Mouse (Mus musculus) Patski (cell line): ENCODE data around the gene Spef1. TPM values are rescaled to one million over a fixed set of nuclear protein-coding genes. Genes with fewer than 3 reads are reported as not detected.

Source experiments
- ATAC-seq: fragments of 100-300 bp; one replicate; pipeline ENCODE4 v1.8.0; 2021
- CTCF ChIA-PET: fragments of 350-600 bp; sonication (Branson Sonifier 250); formaldehyde crosslinking; loops from one replicate; lab custom pipeline; 2022; ENCODE audit warnings: inconsistent platforms; lab: Charles Lee
- POLR2A ChIA-PET: fragments of 350-600 bp; sonication (Branson Sonifier 250); formaldehyde crosslinking; loops from one replicate; lab custom pipeline; 2022; ENCODE audit warnings: antibody characterized with exemption, inconsistent platforms; lab: Charles Lee
- DNase-seq: peaks from one replicate; pipeline ENCODE4 v3.0.0-alpha.2; 2011; ENCODE audit warnings: low read depth, low spot score
- H3K27me3 ChIP-seq: fragments of 371-371 bp; one replicate; pipeline ENCODE4 v1.5.1; 2021
- CTCF ChIP-seq: fragments of 100-300 bp; IDR thresholded peaks from one replicate; pipeline ENCODE4 v1.5.1; 2021
- in situ Hi-C: fragments of 300-500 bp; cut with MboI; formaldehyde crosslinking; loops from 3 replicates; pipeline ENCODE4 v1.11.1; 2018; ENCODE audit warnings: low pct_unique_long_range_greater_than_20kb, mixed read lengths
- polyA plus RNA-seq: library from polyadenylated mRNA; unstranded; gene quantifications from one replicate; pipeline ENCODE4 v1.2.3, GENCODE M21; 2021

Gene Spef1
- polyA plus RNA-seq, 1 experiment from 2014 or later, result 9.4 TPM

GRCm38 (mm10) chr2:131222562-131222961 lies 35.5 kb upstream of the Spef1 start:
- TF ChIP-seq CTCF, result no peak
- ChIA-PET CTCF (interaction anchor here (1.2 to 3.4 kb wide), 5 partner anchors 10 to 47 kb away, joined by 3 to 10 read pairs (median 6); partner anchors contain the start of gene Mavs), POLR2A (interaction anchor here (1.4 kb wide), 1 partner anchor 39 kb away, joined by 3 read pairs; the partner anchor contains the start of gene Pank2)
- DNase-seq (no peak), ATAC-seq (no peak)
- in situ Hi-C loops, result no loop called here
- H3K27me3 ChIP-seq, result no peaks in the 10 kb centered on the region

- no peaks in the 10 kb centered on the region for H3K27me3 ChIP-seq
- CTCF ChIA-PET, result interaction anchor here (0.7 to 3.4 kb wide), 7 partner anchors 9 to 47 kb away, joined by 3 to 10 read pairs (median 4); partner anchors contain the start of genes Ap5s1 and Mavs
- no peak for DNase-seq
- no peak for TF ChIP-seq CTCF
- ATAC-seq, result no peak
- in situ Hi-C loops, result no loop called here
- POLR2A ChIA-PET, result interaction anchor here (1.0 to 1.4 kb wide), 2 partner anchors 12 to 40 kb away, joined by 3 read pairs; partner anchors contain the start of gene Pank2
These were observed 34.9 kb upstream of the Spef1 start for GRCm38 (mm10) chr2:131221853-131222515.

- H3K27me3 ChIP-seq, result no peaks in the 10 kb centered on the region
- no peak for TF ChIP-seq CTCF
- ATAC-seq, result no peak
- DNase-seq, result no peak
- in situ Hi-C loops, result no loop called here
- ChIA-PET POLR2A (interaction anchor here (0.6 kb wide), 1 partner anchor 17 kb away, joined by 3 read pairs; no protein-coding TSS in a partner anchor), CTCF (interaction anchor here (1.2 kb wide), 1 partner anchor 10 kb away, joined by 3 read pairs; no protein-coding TSS in a partner anchor)
These were observed 32.9 kb upstream of the Spef1 start for GRCm38 (mm10) chr2:131220030-131220429.

GRCm38 (mm10) chr2:131215941-131216858 lies 29.1 kb upstream of the Spef1 start:
- ChIA-PET CTCF (no interaction called here), POLR2A (no interaction called here)
- no peaks in the 10 kb centered on the region for H3K27me3 ChIP-seq
- ATAC-seq (no peak), DNase-seq (no peak)
- TF ChIP-seq CTCF, result no peak
- in situ Hi-C loops, result no loop called here

GRCm38 (mm10) chr2:131213773-131214172 lies 26.7 kb upstream of the Spef1 start:
- no peaks in the 10 kb centered on the region for H3K27me3 ChIP-seq
- no peak for TF ChIP-seq CTCF
- ChIA-PET POLR2A (interaction anchor here (0.5 kb wide), 1 partner anchor 320 kb away, joined by 3 read pairs; no protein-coding TSS in a partner anchor), CTCF (interaction anchor here (2.0 kb wide), 1 partner anchor 8 kb away, joined by 6 read pairs; no protein-coding TSS in a partner anchor)
- no peak for DNase-seq
- ATAC-seq, result no peak
- in situ Hi-C loops, result no loop called here

- no peak for DNase-seq
These were observed 24.0 kb upstream of the Spef1 start for GRCm38 (mm10) chr2:131211026-131211615.

GRCm38 (mm10) chr2:131209969-131210792 lies 23.1 kb upstream of the Spef1 start:
- in situ Hi-C loops, result no loop called here
- ATAC-seq, result peak; percentile 73
- POLR2A ChIA-PET, result interaction anchor here (0.9 to 2.3 kb wide), 7 partner anchors 11 to 163 kb away, joined by 3 to 10 read pairs (median 3); partner anchors contain the start of gene Cenpb

More at GRCm38 (mm10) chr2:131211026-131211615, 24.0 kb upstream of the Spef1 start:
- no peak for ATAC-seq
- in situ Hi-C loops, result no loop called here
- POLR2A ChIA-PET, result interaction anchor here (2.3 kb wide), 1 partner anchor 32 kb away, joined by 10 read pairs; no protein-coding TSS in a partner anchor
- no peak for TF ChIP-seq CTCF
- H3K27me3 ChIP-seq, result no peaks in the 10 kb centered on the region
- CTCF ChIA-PET, result interaction anchor here (1.4 to 1.7 kb wide), 2 partner anchors 12 to 32 kb away, joined by 6 read pairs; partner anchors contain the start of gene Cenpb

GRCm38 (mm10) chr2:131209125-131209795 lies 22.2 kb upstream of the Spef1 start:
- DNase-seq (no peak), ATAC-seq (no peak)
- POLR2A ChIA-PET, result interaction anchor here (0.9 to 2.3 kb wide), 6 partner anchors 12 to 162 kb away, joined by 3 to 10 read pairs (median 3); no protein-coding TSS in a partner anchor

More at GRCm38 (mm10) chr2:131209969-131210792, 23.1 kb upstream of the Spef1 start:
- no peaks in the 10 kb centered on the region for H3K27me3 ChIP-seq
- peak; percentile 100 for TF ChIP-seq CTCF
- CTCF ChIA-PET, result interaction anchor here (0.8 to 2.1 kb wide), 10 partner anchors 9 to 283 kb away, joined by 3 to 8 read pairs (median 4); partner anchors contain the start of genes Cdc25b, Cenpb and Spef1
- peak; percentile 58 for DNase-seq

More at GRCm38 (mm10) chr2:131209125-131209795, 22.2 kb upstream of the Spef1 start:
- in situ Hi-C loops, result no loop called here
- no peaks in the 10 kb centered on the region for H3K27me3 ChIP-seq
- CTCF ChIA-PET, result interaction anchor here (0.7 to 2.1 kb wide), 7 partner anchors 9 to 284 kb away, joined by 3 to 8 read pairs (median 3); no protein-coding TSS in a partner anchor
- no peak for TF ChIP-seq CTCF
